Mouse (Mus musculus) heart, embryonic 10.5 days (tissue): ENCODE results near the gene Asphd1. TPM values are rescaled to one million over a fixed set of nuclear protein-coding genes. Genes with fewer than 3 reads are reported as not detected.

Source experiments
- DNase-seq: peaks from one replicate; pipeline ENCODE4 v3.0.0-alpha.2; 2017; ENCODE audit warnings: low spot score
- H3K27ac ChIP-seq: fragments of 300-500 bp; sonication (generic); 2 replicates; pipeline ENCODE4 v1.5.1; 2016; ENCODE audit warnings: mild to moderate bottlenecking
- H3K27me3 ChIP-seq: fragments of 300-500 bp; sonication (generic); 2 replicates; pipeline ENCODE4 v1.6.1; 2016; ENCODE audit warnings: mild to moderate bottlenecking; ENCODE audit not compliant: poor library complexity, insufficient read depth, severe bottlenecking
- H3K36me3 ChIP-seq: fragments of 300-500 bp; sonication (generic); 2 replicates; pipeline ENCODE4 v1.6.1; 2016; ENCODE audit warnings: mild to moderate bottlenecking, moderate library complexity
- H3K4me1 ChIP-seq: fragments of 300-500 bp; sonication (generic); 2 replicates; pipeline ENCODE4 v1.6.1; 2016; ENCODE audit warnings: mild to moderate bottlenecking
- H3K4me3 ChIP-seq: fragments of 300-500 bp; sonication (generic); 2 replicates; pipeline ENCODE4 v1.5.1; 2016; ENCODE audit warnings: mild to moderate bottlenecking, moderate library complexity
- H3K9me3 ChIP-seq: fragments of 300-500 bp; sonication (generic); 2 replicates; pipeline ENCODE4 v1.6.1; 2016; ENCODE audit warnings: mild to moderate bottlenecking, moderate library complexity
- WGBS: fragments of 180-500 bp; shearing (Covaris S2); methylation state at CpG from one replicate; pipeline ENCODE4 v1.1.7; 2016; 5-methylcytosine and 5-hydroxymethylcytosine counted together
- polyA plus RNA-seq: library from polyadenylated mRNA; unstranded; fragments of >200 nt; fragmentation: Nextera tagmentation; extraction: Ambion mirVana; gene quantifications from 2 replicates; pipeline ENCODE4 v1.2.1, GENCODE M21; 2016

Gene Asphd1
- polyA plus RNA-seq: not detected in 2 replicates

- under 1% methylated on average over 21 of the region's 21 CpGs for WGBS
Measured at GRCm38 (mm10) chr7:126949403-126949792, at the start of gene Asphd1. TSS of gene Asphd1 (minus strand) at chr7:126949582.

DNA sequence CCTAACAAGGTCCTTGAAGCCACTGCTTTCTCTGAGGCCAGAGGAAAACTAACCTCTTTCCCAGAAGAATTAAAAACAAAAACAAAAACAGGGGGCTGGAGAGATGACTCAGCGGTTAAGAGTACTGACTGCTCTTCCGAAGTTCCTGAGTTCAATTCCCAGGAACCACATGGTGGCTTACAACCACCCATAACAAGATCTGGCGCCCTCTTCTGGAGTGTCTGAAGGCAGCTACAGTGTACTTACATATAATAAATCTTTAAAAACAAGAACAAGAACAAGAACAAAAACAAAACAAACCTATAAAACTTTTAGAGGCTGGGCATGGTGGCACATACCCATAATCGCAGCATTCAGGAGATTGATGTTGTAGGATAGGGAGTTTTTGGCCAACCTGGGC lies 47.1 kb upstream of the Asphd1 start:
- no peaks in the 10 kb centered on the region for H3K9me3 ChIP-seq
- no peak overlapping the region for H3K4me3 ChIP-seq
- 79% methylated on average over 4 of the region's 4 CpGs for WGBS
- H3K27ac ChIP-seq: no peak overlapping the region
- H3K36me3 ChIP-seq: peaks cover 9% of the 10 kb centered on the region; the same call in 1 of the 2 replicates
- no peak for DNase-seq
- H3K27me3 ChIP-seq: no peaks in the 10 kb centered on the region
- H3K4me1 ChIP-seq: no peaks in the 10 kb centered on the region

More at GRCm38 (mm10) chr7:126949403-126949792, at the start of gene Asphd1:
- Histone ChIP-seq H3K27ac (peak within 1 kb of the TSS; percentile 44; the same call in 1 of the 2 replicates), H3K27me3 (peaks cover 62% of the 10 kb centered on the region), H3K4me1 (peaks cover 20% of the 10 kb centered on the region), H3K36me3 (peaks cover 5% of the 10 kb centered on the region), H3K4me3 (peak within 1 kb of the TSS; percentile 68), H3K9me3 (no peaks in the 10 kb centered on the region)
- DNase-seq: no peak

- 0 out of 2 replicates have a peak, but pooled peaks cover 12% of the 10 kb centered on the region for H3K4me1 ChIP-seq
- no peak overlapping the region for H3K27ac ChIP-seq
- no peak overlapping the region for H3K4me3 ChIP-seq
- no peaks in the 10 kb centered on the region for H3K9me3 ChIP-seq
- H3K36me3 ChIP-seq: peaks cover 6% of the 10 kb centered on the region; the same call in 1 of the 2 replicates
- DNase-seq: no peak
- peaks cover 19% of the 10 kb centered on the region; the same call in 1 of the 2 replicates for H3K27me3 ChIP-seq
- 66% methylated on average over 8 of the region's 8 CpGs for WGBS
Measured at GRCm38 (mm10) chr7:126988816-126989215, 39.4 kb upstream of the Asphd1 start.

DNA sequence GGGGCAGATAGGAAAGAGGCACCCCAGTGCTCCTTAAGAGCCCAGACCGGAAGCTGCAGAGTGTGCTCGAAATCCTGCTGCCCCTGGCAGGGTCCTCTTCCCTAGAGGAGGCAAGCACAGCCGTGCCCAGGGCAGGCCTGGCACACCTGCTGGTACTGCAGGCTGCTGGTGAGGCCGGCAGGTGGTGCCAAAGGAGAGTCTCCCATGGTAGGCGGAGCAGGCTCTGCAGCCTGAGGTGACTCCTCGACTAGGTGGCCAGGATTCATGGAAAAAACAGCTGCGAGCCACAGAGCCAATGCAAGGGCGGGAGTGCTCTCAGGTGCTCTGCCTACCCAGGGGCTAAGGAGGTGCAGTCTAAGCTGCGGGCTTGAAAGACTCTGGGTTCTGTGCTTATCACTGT lies 36.9 kb upstream of the Asphd1 start:
- no peak overlapping the region for H3K4me3 ChIP-seq
- no peak overlapping the region for H3K27ac ChIP-seq
- no peaks in the 10 kb centered on the region for H3K9me3 ChIP-seq
- WGBS: 37% methylated on average over 9 of the region's 9 CpGs
- H3K27me3 ChIP-seq: peaks cover 19% of the 10 kb centered on the region; the same call in 1 of the 2 replicates
- H3K4me1 ChIP-seq: 0 out of 2 replicates have a peak, but pooled peaks cover 12% of the 10 kb centered on the region
- peaks cover 6% of the 10 kb centered on the region; the same call in 1 of the 2 replicates for H3K36me3 ChIP-seq
- no peak for DNase-seq

DNA sequence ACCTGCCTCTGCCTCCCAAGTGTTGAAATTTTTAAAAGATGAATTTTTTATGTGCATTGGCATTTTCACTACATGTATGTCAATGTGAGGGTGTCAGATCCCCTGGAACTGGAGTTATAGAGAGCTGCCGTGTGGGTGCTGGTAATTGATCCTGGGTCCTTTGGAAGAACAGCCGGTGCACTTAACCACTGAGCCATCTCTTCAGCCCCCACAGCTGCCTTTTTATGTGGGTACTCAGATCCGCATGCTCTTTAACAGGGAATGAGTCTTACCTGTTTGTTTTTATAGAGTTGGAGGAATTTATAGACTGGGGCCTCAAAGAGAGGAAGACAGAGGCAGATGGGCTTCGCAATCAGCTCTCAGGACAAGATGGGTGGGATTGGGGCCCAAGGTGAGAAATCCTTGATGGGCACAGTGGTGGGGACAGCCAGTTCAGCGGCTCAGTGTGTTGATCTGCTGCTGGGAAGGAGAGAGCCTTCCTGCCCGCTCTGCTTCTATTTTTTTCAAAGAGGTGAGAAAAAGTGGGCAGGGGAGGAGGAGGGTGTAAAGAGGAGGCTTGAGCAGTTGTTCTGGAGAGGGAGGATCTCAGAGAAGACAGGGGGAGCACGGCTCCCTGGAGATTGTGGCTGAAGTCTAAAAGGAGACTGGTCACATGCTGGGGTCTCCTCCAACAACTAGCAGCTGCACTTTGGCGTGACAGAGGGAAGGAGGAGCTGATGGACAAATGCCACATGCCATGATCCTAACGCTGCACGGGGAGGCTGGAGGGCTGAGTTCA lies 35.5 kb upstream of the Asphd1 start:
- WGBS: 41% methylated on average over 10 of the region's 10 CpGs
- Histone ChIP-seq H3K4me1 (0 out of 2 replicates have a peak, but pooled peaks cover 12% of the 10 kb centered on the region), H3K4me3 (no peak overlapping the region), H3K36me3 (peaks cover 20% of the 10 kb centered on the region), H3K27ac (0 out of 2 replicates have a peak overlapping the region, but pooled peaks have one; percentile 3), H3K9me3 (no peaks in the 10 kb centered on the region), H3K27me3 (peaks cover 19% of the 10 kb centered on the region; the same call in 1 of the 2 replicates)
- DNase-seq: no peak

- 73% methylated on average over 7 of the region's 7 CpGs for WGBS
- no peak overlapping the region for H3K27ac ChIP-seq
- no peak overlapping the region for H3K4me3 ChIP-seq
- H3K36me3 ChIP-seq: peaks cover 31% of the 10 kb centered on the region
- 0 out of 2 replicates have a peak, but pooled peaks cover 15% of the 10 kb centered on the region for H3K4me1 ChIP-seq
- no peaks in the 10 kb centered on the region for H3K9me3 ChIP-seq
- peaks cover 6% of the 10 kb centered on the region; the same call in 1 of the 2 replicates for H3K27me3 ChIP-seq
- DNase-seq: no peak
Measured at GRCm38 (mm10) chr7:126983113-126983512, 33.7 kb upstream of the Asphd1 start.

- Histone ChIP-seq H3K4me1 (peaks cover 18% of the 10 kb centered on the region), H3K27me3 (peaks cover under 1% of the 10 kb centered on the region; the same call in 1 of the 2 replicates), H3K36me3 (peaks cover 36% of the 10 kb centered on the region), H3K27ac (no peak overlapping the region), H3K4me3 (no peak overlapping the region), H3K9me3 (no peaks in the 10 kb centered on the region)
- WGBS: 71% methylated on average over 4 of the region's 4 CpGs
- no peak for DNase-seq
Measured at GRCm38 (mm10) chr7:126982054-126982453, 32.7 kb upstream of the Asphd1 start.

DNA sequence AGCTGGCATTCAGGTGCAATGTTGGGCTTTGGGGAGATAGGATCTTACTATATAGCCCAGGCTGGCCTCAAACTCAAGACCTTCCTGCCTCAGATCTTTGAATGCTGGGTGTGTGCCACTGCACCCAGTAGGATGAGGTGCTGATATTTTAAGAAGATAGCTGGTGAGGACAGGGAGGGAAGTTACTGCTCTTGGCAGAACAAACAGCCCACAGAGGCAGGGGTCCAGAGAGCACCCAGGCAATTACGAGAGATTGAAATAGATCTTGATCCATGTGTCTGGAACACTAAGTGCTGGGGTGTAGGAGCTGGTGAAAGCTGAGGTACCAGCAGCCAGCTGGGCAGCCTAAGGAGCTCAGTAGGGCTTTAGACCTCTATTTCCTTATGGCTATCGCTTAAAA lies 32.2 kb upstream of the Asphd1 start:
- Histone ChIP-seq H3K4me1 (peaks cover 21% of the 10 kb centered on the region), H3K36me3 (peaks cover 36% of the 10 kb centered on the region), H3K27me3 (no peaks in the 10 kb centered on the region), H3K9me3 (no peaks in the 10 kb centered on the region), H3K4me3 (no peak overlapping the region), H3K27ac (no peak overlapping the region)
- 77% methylated on average over 2 of the region's 2 CpGs for WGBS
- no peak for DNase-seq

DNA sequence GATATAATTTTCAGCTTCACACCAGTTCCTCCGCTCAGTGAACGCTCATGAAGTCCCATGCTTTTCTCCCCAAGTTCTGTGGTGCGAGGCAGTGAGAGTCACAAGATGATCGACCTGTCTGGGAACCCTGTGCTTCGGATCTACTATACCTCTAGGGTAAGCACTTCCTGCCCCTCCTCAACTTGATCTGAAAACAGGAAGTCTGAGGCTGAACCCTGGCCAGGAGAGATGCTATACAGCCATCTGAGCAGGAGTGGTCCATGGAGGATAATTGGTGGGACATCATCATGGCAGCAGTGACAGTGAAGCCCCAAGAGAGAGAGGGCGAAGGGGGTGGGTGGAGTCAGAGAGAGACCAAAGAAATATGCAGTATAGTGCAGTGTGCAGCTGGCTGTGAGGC lies 29.5 kb upstream of the Asphd1 start:
- no peak overlapping the region for H3K4me3 ChIP-seq
- 89% methylated on average over 6 of the region's 6 CpGs for WGBS
- no peak for DNase-seq
- peaks cover 36% of the 10 kb centered on the region for H3K36me3 ChIP-seq
- H3K27me3 ChIP-seq: no peaks in the 10 kb centered on the region
- no peak overlapping the region for H3K27ac ChIP-seq
- no peaks in the 10 kb centered on the region for H3K9me3 ChIP-seq
- peaks cover 16% of the 10 kb centered on the region for H3K4me1 ChIP-seq

- DNase-seq: no peak
- 25% methylated on average over 14 of the region's 14 CpGs for WGBS
- peaks cover 16% of the 10 kb centered on the region for H3K4me1 ChIP-seq
- peak overlapping the region; percentile 91 for H3K4me3 ChIP-seq
- H3K27ac ChIP-seq: peak overlapping the region; percentile 96
- H3K27me3 ChIP-seq: no peaks in the 10 kb centered on the region
- no peaks in the 10 kb centered on the region for H3K9me3 ChIP-seq
- peaks cover 36% of the 10 kb centered on the region for H3K36me3 ChIP-seq
Measured at GRCm38 (mm10) chr7:126976878-126977459, 27.6 kb upstream of the Asphd1 start.

DNA sequence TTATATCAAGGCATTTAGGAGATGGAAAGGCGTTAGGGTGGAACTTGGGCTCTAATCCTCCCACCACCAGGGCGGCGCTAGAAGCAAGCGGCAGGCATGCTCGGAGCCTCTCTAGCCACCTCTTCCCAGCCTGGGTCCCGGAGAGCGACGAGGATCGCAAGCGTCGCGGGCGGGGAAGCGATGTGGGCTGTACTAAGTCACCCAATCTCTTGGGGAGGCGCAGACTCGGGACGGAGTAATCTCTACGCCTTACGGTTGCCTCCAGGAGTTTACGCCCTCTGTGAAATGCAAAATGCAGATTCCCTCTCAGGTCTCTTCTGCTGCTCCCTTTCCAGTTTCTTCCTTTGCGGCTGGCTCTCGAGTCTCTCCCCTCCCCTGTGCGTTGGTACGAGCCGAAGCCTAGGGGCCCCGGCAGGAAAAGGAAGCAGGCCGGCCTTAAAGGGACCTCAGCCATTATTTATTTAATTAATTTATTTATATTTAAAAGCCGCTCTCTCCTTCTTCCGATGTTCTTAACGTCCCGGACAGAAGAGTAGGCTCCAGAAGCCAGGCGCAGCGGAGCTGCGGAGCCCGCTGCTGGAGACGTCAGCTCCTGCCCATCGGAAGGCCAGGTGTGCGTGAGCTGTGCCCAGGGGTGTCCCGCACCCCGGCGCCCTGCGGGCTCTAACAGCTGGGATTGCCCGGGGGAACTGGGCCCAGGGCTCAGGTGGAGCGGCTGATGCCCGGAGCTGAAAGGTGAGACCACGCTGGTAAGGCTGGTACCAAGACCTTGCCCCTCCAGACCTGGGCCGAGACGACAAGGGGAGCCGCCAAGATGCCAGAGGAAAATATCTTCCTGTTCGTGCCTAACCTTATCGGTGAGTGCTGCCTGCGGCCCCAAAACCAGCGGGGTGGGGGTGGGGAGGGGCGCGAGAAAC lies 26.8 kb upstream of the Asphd1 start, which contains the start of gene Cdiptos:
Cdiptos (minus strand) TSS at position 149 of the 917 bp plus-strand sequence.
- peaks cover 16% of the 10 kb centered on the region for H3K4me1 ChIP-seq
- under 1% methylated on average over 55 of the region's 55 CpGs for WGBS
- H3K36me3 ChIP-seq: peaks cover 35% of the 10 kb centered on the region
- H3K27me3 ChIP-seq: no peaks in the 10 kb centered on the region
- DNase-seq: peak; percentile 98
- peak within 1 kb of the TSS; percentile 96 for H3K27ac ChIP-seq
- no peaks in the 10 kb centered on the region for H3K9me3 ChIP-seq
- peak within 1 kb of the TSS; percentile 91 for H3K4me3 ChIP-seq

GRCm38 (mm10) chr7:126975893-126975949 lies 26.3 kb upstream of the Asphd1 start, which contains the start of gene Cdipt:
TSS of gene Cdipt (plus strand) at chr7:126975914.
- H3K9me3 ChIP-seq: no peaks in the 10 kb centered on the region
- peak within 1 kb of the TSS; percentile 96 for H3K27ac ChIP-seq
- peaks cover 30% of the 10 kb centered on the region for H3K36me3 ChIP-seq
- WGBS: 4% methylated on average over 1 of the region's 1 CpGs
- peak within 1 kb of the TSS; percentile 91 for H3K4me3 ChIP-seq
- peaks cover 16% of the 10 kb centered on the region for H3K4me1 ChIP-seq
- DNase-seq: no peak
- H3K27me3 ChIP-seq: no peaks in the 10 kb centered on the region
